In the genomic region with DNA sequence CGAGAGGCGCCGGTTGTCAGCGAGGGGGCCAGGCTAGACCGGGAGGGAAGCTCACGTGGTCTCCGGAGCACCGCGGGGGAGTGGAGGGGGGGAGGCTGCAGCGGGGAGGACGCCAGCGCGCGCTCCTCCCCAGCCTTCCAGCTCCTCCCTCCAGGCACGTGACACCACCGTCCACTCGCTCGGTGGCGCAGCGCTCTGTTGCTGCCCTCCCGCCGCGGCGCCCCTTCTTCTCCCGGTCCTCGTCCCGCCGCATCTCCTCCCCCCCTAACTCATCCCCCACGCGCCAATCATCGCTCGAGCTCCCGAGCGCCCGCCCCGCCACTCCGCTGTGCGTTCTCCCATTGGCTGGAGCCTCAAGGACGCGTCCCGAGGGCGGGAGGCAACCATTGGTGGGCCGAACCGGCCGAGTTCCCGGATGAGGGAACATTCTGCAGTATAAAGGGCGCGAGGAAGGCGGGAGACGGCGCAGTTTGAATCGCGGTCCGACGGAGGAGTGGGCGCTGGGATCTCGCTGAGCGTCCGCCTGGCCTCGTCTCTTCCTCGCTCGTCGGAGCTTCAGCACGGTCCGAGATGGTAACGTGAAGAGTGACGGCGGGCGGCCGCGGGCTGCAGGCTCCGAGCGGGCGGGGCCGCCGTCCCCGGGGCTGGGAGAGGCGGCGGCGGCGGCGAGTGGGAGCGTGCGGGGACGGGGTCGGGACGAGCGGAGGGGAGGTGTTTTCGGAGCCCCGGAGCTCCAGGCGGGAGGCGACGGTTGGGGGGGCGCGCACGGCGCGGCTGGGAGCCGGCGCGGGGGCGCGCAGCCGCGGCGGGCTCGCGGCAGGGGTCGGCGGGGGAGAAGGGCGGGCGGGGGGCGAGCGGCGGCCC, we compare ENCODE assay signal across 8 mouse cellular contexts. TPM values are rescaled to one million over a fixed set of nuclear protein-coding genes. Genes with fewer than 3 reads are reported as not detected.
DNase-seq lines count a peak whose midpoint lies in the region; ATAC-seq and TF ChIP-seq lines count a peak whose summit lies in the region.

A gene (plus strand): TSS at position 364 of the 864 bp plus-strand sequence.

- no peak for TF ChIP-seq CTCF in bone marrow macrophage, adult 2 months (IDR thresholded peaks at IDR 0.05; ENCODE audit: low read depth, low read length)
- no peak for TF ChIP-seq CTCF in embryonic fibroblast, embryonic 13.5 days (IDR thresholded peaks at IDR 0.05; ENCODE audit: borderline replicate concordance, insufficient read depth, low read length)

- DNase-seq in A20 (ENCODE audit: low read depth, low spot score): peak; percentile 97
- DNase-seq in heart, embryonic 10.5 days (ENCODE audit: low spot score): peak; percentile 100
- peak; percentile 99 for DNase-seq in liver
- DNase-seq in spleen, postnatal 4 days (ENCODE audit: low spot score in 2 of 2): peak; percentile 98

- peak within 1 kb of the TSS; percentile 68 for H3K4me2 ChIP-seq in kidney, embryonic 15.5 days

- no peaks in the 10 kb centered on the region for H3K27me3 ChIP-seq in heart, embryonic 10.5 days (ENCODE audit: insufficient read depth, poor library complexity, severe bottlenecking)
- no peaks in the 10 kb centered on the region for H3K27me3 ChIP-seq in kidney, embryonic 15.5 days

- H3K27ac ChIP-seq in bone marrow macrophage, adult 2 months (ENCODE audit: insufficient read depth, low read depth, low read length): peak within 1 kb of the TSS; percentile 92
- H3K27ac ChIP-seq in embryonic fibroblast, embryonic 13.5 days (ENCODE audit: insufficient read depth, low read length): peak within 1 kb of the TSS; percentile 87
- H3K27ac ChIP-seq in heart, embryonic 10.5 days: peak within 1 kb of the TSS; percentile 99
- H3K27ac ChIP-seq in kidney, embryonic 15.5 days: peak within 1 kb of the TSS; percentile 99

- peak within 1 kb of the TSS; percentile 97 for H3K9ac ChIP-seq in kidney, embryonic 15.5 days

- peaks cover 2% of the 10 kb centered on the region; the same call in 1 of the 2 replicates for H3K4me1 ChIP-seq in bone marrow macrophage, adult 2 months (ENCODE audit: control insufficient read depth, insufficient read depth, low read length)
- peaks cover 6% of the 10 kb centered on the region; the same call in 1 of the 2 replicates for H3K4me1 ChIP-seq in embryonic fibroblast, embryonic 13.5 days (ENCODE audit: control insufficient read depth, insufficient read depth, low read length)
- peaks cover 11% of the 10 kb centered on the region; the same call in 1 of the 2 replicates for H3K4me1 ChIP-seq in heart, embryonic 10.5 days
- H3K4me1 ChIP-seq in kidney, embryonic 15.5 days: peaks cover 25% of the 10 kb centered on the region

- no peaks in the 10 kb centered on the region for H3K9me3 ChIP-seq in heart, embryonic 10.5 days
- H3K9me3 ChIP-seq in kidney, embryonic 15.5 days (replicated peaks): no peaks in the 10 kb centered on the region

- peak within 1 kb of the TSS; percentile 90 for H3K4me3 ChIP-seq in bone marrow macrophage, adult 2 months (ENCODE audit: insufficient read depth, low read length)
- peak within 1 kb of the TSS; percentile 93 for H3K4me3 ChIP-seq in embryonic fibroblast, embryonic 13.5 days (ENCODE audit: insufficient read depth, low read length)
- peak within 1 kb of the TSS; percentile 89 for H3K4me3 ChIP-seq in heart, embryonic 10.5 days
- H3K4me3 ChIP-seq in kidney, embryonic 15.5 days (replicated peaks): peak within 1 kb of the TSS; percentile 85

- peaks cover 8% of the 10 kb centered on the region for H3K36me3 ChIP-seq in heart, embryonic 10.5 days
- peaks cover 12% of the 10 kb centered on the region; the same call in 1 of the 2 replicates for H3K36me3 ChIP-seq in kidney, embryonic 15.5 days

- TF ChIP-seq POLR2A in bone marrow macrophage, adult 2 months (IDR thresholded peaks at IDR 0.05; ENCODE audit: borderline replicate concordance, low read depth, low read length): peak; percentile 76; the same call in 1 of the 2 replicates
- peak; percentile 94 for TF ChIP-seq POLR2A in embryonic fibroblast, embryonic 13.5 days (IDR thresholded peaks at IDR 0.05; ENCODE audit: low read depth, low read length)

- 2% methylated on average over 108 of the region's 115 CpGs for WGBS in heart, embryonic 10.5 days
- WGBS in kidney, embryonic 15.5 days: under 1% methylated on average over 85 of the region's 115 CpGs

- peak; percentile 94 for ATAC-seq in kidney, embryonic 15.5 days (replicated peaks; ENCODE audit: low FRiP score)
- ATAC-seq in monocyte, adult 5-6 weeks (replicated peaks; ENCODE audit: insufficient number of reproducible peaks, low FRiP score, low TSS enrichment, poor library complexity, severe bottlenecking): peak; percentile 86

RNA-seq across cellular contexts. Expression of the gene that starts here (rescaled TPM):
- 619 and 702 TPM in 2 replicates for polyA plus RNA-seq in bone marrow macrophage, adult 2 months (2012; ENCODE audit: insufficient read depth, insufficient read length, missing spikeins)
- polyA plus RNA-seq in embryonic fibroblast, embryonic 13.5 days (2011; ENCODE audit: insufficient read length, low read depth, missing spikeins): 224 and 311 TPM in 2 replicates
- 1,437 and 1,931 TPM in 2 replicates for polyA plus RNA-seq in heart, embryonic 10.5 days (2016; fragmentation: Nextera tagmentation; extraction: Ambion mirVana)
- polyA plus RNA-seq in kidney, embryonic 15.5 days (2015; fragmentation: Nextera tagmentation; extraction: Ambion mirVana): 2,163 and 2,393 TPM in 2 replicates
- total RNA-seq in monocyte, adult 5-6 weeks (2017): 654 to 930 TPM (median 732 TPM) in 3 replicates

Comparison
In these comparisons a context has a peak if more than half of its experiments do, and no peak if none do; other contexts are left out.
1. Peak in every context shown above with its lines: DNase-seq, ATAC-seq, H3K4me3 ChIP-seq and H3K27ac ChIP-seq.